Mouse (Mus musculus): ENCODE results near the gene Cerkl.

GRCm38 (mm10) chr2:79399234-79400000 lies 57.2 kb downstream of the Cerkl start:
- no peak for TF ChIP-seq CTCF (IDR thresholded peaks at IDR 0.05; ENCODE audit: extremely low read depth, insufficient read length, insufficient replicate concordance, low read depth, low read length)
- no peak for TF ChIP-seq POLR2A (IDR thresholded peaks at IDR 0.05; ENCODE audit: low read depth, low read length)
